Mouse (Mus musculus) stomach, postnatal 0 days (tissue): ENCODE measurements around the gene Peak1.

Source experiments
- CTCF ChIP-seq: IDR thresholded peaks from 2 replicates; pipeline ENCODE4 v1.5.1; 2016; ENCODE audit warnings: antibody characterized with exemption, low read depth, mild to moderate bottlenecking, moderate library complexity
- EP300 ChIP-seq: optimal IDR thresholded peaks from 2 replicates; pipeline ENCODE3; 2016; ENCODE audit warnings: antibody characterized with exemption

DNA sequence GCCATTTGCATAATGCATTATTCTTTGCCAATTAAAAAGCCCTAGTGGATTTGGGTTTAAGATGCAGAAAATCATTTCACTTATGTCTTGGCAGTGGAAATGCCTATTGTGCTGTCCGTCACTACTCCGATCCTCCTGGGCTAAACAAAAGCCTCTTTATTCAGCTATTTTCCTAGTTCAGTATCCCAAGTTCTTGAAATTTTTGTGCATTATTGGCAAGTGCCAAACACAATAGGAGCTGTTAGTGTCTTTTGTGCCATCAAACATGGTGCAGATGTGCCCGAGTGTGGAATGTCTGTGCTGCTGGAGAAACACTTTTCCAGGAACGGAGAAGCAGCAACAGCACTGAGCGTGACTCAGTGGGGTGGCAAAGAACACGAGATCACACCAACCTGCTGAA is 250.2 kb downstream of the Peak1 start:
- TF ChIP-seq CTCF (no peak), EP300 (no peak)
